Mouse (Mus musculus) limb, embryonic 14.5 days (tissue): ENCODE data around the gene Ska3. TPM values are rescaled to one million over a fixed set of nuclear protein-coding genes. Genes with fewer than 3 reads are reported as not detected.
"Not testable (repeated sequence)": the region's sequence is repeated elsewhere in the genome, so short reads cannot be mapped to it uniquely, and the experiment has no call there.

Experiments used
- ATAC-seq: fragments of 200-750 bp; cut with Nextera tagmentation; 2 replicates; pipeline ENCODE4 v1.8.0; 2017; ENCODE audit warnings: low read depth, moderate number of reproducible peaks, moderate TSS enrichment; ENCODE audit not compliant: low FRiP score
- DNase-seq: peaks from one replicate; pipeline ENCODE4 v3.0.0-alpha.2; 2015; ENCODE audit warnings: low spot score
- H3K27ac ChIP-seq: fragments of 300-500 bp; sonication (generic); replicated peaks from 2 replicates; pipeline ENCODE4 v1.5.1; 2014; ENCODE audit warnings: low read depth, mild to moderate bottlenecking, low read length, moderate library complexity, mixed read lengths
- H3K27me3 ChIP-seq: fragments of 300-500 bp; sonication (generic); 2 replicates; pipeline ENCODE4 v1.6.1; 2014; ENCODE audit warnings: low read length, mixed read lengths; ENCODE audit not compliant: control insufficient read depth, insufficient read depth
- H3K36me3 ChIP-seq: fragments of 300-500 bp; sonication (generic); 2 replicates; pipeline ENCODE4 v1.6.1; 2014; ENCODE audit warnings: mild to moderate bottlenecking, low read length, moderate library complexity, mixed read lengths; ENCODE audit not compliant: control insufficient read depth, insufficient read depth
- H3K4me1 ChIP-seq: fragments of 300-500 bp; sonication (generic); 2 replicates; pipeline ENCODE4 v1.6.1; 2014; ENCODE audit warnings: antibody characterized with exemption, low read length, mixed read lengths; ENCODE audit not compliant: control insufficient read depth, insufficient read depth
- H3K4me2 ChIP-seq: fragments of 300-500 bp; sonication (generic); replicated peaks from 2 replicates; pipeline ENCODE4 v1.6.1; 2014; ENCODE audit warnings: low read depth, mild to moderate bottlenecking, low read length, moderate library complexity; ENCODE audit not compliant: severe bottlenecking
- H3K4me3 ChIP-seq: fragments of 300-500 bp; sonication (generic); replicated peaks from 2 replicates; pipeline ENCODE4 v1.5.1; 2014; ENCODE audit warnings: low read length
- H3K9ac ChIP-seq: fragments of 300-500 bp; sonication (generic); 2 replicates; pipeline ENCODE4 v1.6.1; 2014; ENCODE audit warnings: mild to moderate bottlenecking, low read depth, low read length, moderate library complexity; ENCODE audit not compliant: severe bottlenecking
- H3K9me3 ChIP-seq: fragments of 300-500 bp; sonication (generic); 2 replicates; pipeline ENCODE4 v1.6.1; 2016; ENCODE audit warnings: low read length; ENCODE audit not compliant: control insufficient read depth
- POLR2A ChIP-seq: fragments of 200-500 bp; IDR thresholded peaks from 2 replicates; pipeline ENCODE4 v1.8.0; 2012; ENCODE audit warnings: inconsistent platforms, mild to moderate bottlenecking, moderate library complexity, borderline replicate concordance; ENCODE audit not compliant: insufficient read depth, insufficient read length; ENCODE audit errors: extremely low read depth
- WGBS: fragments of 180-500 bp; shearing (Covaris S2); extraction: QIAGEN DNeasy Blood & Tissue Kit; methylation state at CpG from one replicate; pipeline ENCODE4 v1.1.7; 2014; 5-methylcytosine and 5-hydroxymethylcytosine counted together
- polyA plus RNA-seq, 2 experiments: library from polyadenylated mRNA; depleted of rRNA in 1 of 2; stranded (reverse) in 1 of 2; unstranded in 1 of 2; fragments of >200 nt; fragmentation: Nextera tagmentation in 1 of 2; extraction: Ambion mirVana in 1 of 2; gene quantifications; 2 replicates each; pipeline versions ENCODE4 v1.2.1 to v1.2.3; 2012 to 2014

The Ska3 gene
- polyA plus RNA-seq, 2 experiments = 16.1 to 18.0 TPM

DNA sequence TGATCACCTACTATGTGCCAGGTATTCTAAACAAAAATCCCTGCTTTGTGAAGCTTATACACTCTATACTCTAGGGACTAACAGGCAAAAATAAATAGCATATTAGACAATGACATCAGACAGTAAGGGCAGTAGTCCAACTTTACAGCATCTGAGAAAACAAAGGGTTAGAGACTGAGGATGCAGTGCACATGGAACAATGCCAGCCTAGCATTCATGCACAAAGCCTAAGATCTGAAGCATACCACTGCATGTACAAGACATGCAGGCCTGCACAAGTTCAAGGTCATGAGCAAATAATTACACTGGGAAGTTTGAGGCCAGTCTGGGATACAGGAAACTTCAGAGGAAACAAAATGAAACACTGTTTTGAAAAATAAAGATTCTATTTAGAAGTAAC is 33.5 kb upstream of the Ska3 start:
- Histone ChIP-seq H3K9me3 (no peaks in the 10 kb centered on the region), H3K4me2 (no peak overlapping the region), H3K4me1 (no peaks in the 10 kb centered on the region), H3K36me3 (peaks cover 59% of the 10 kb centered on the region), H3K27ac (no peak overlapping the region), H3K27me3 (no peaks in the 10 kb centered on the region), H3K4me3 (no peak overlapping the region), H3K9ac (no peak overlapping the region)
- DNase-seq = peak; percentile 49
- no peak for TF ChIP-seq POLR2A
- ATAC-seq = no peak

- no peak overlapping the region for H3K27ac ChIP-seq
- DNase-seq = no peak
- H3K4me2 ChIP-seq = no peak overlapping the region
- H3K4me1 ChIP-seq = no peaks in the 10 kb centered on the region
- no peak for TF ChIP-seq POLR2A
- WGBS = 89% methylated on average over 2 of the region's 2 CpGs
- peaks cover 51% of the 10 kb centered on the region for H3K36me3 ChIP-seq
- H3K4me3 ChIP-seq = no peak overlapping the region
- ATAC-seq = no peak
- H3K9ac ChIP-seq = no peak overlapping the region
- no peaks in the 10 kb centered on the region for H3K27me3 ChIP-seq
- H3K9me3 ChIP-seq = no peaks in the 10 kb centered on the region
Observed at GRCm38 (mm10) chr14:57858601-57859000, 32.6 kb upstream of the Ska3 start.

DNA sequence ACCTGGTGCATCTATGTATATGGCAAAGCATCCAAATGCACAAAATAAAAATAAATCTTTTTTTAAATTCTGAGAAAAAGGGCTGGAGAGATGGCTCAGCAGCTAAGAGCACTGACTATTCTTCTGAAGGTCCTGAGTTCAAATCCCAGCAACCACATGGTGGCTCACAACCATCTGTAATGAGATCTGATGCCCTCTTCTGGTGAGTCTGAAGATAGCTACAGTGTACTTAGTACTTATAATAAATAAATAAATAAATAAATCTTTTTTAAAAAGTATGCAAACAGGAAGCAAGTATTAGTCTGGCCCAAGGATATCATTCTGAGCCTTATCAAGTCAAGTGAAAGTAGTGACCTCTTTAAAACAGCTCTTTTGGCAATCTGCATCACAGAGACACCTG is 30.1 kb upstream of the Ska3 start:
- not testable (repeated sequence) for H3K27ac ChIP-seq, ATAC-seq, H3K27me3 ChIP-seq, H3K4me2 ChIP-seq, DNase-seq, H3K4me3 ChIP-seq, H3K9me3 ChIP-seq, H3K9ac ChIP-seq, H3K4me1 ChIP-seq
- H3K36me3 ChIP-seq = peaks cover 41% of the 10 kb centered on the region

GRCm38 (mm10) chr14:57852961-57853360 is 27.0 kb upstream of the Ska3 start:
- no peak overlapping the region for H3K9ac ChIP-seq
- H3K36me3 ChIP-seq = peaks cover 39% of the 10 kb centered on the region
- H3K4me1 ChIP-seq = no peaks in the 10 kb centered on the region
- no peaks in the 10 kb centered on the region for H3K27me3 ChIP-seq
- no peak for ATAC-seq
- WGBS = 91% methylated on average over 2 of the region's 2 CpGs
- H3K4me2 ChIP-seq = no peak overlapping the region
- H3K9me3 ChIP-seq = no peaks in the 10 kb centered on the region
- no peak overlapping the region for H3K27ac ChIP-seq
- no peak for TF ChIP-seq POLR2A
- H3K4me3 ChIP-seq = no peak overlapping the region
- no peak for DNase-seq

DNA sequence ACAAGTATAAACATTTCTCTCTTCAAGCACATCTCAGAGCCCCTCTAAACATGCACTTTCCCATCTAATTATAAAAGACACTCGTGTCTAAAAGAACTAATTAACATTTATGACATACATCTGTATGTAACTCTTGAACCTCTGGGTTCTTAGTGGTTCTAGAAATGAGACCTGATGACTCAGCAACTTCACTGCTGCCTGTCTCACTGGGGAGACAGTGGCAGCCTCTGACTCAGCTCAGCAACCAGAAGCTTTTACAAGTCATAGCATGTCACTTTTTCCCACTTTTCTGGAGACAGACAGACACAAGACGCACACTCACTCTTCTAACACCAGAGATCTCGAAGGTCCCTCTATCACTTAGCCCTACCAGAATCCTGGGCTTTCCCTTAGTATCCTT is 24.3 kb upstream of the Ska3 start:
- no peak for TF ChIP-seq POLR2A
- no peak overlapping the region for H3K9ac ChIP-seq
- peaks cover 38% of the 10 kb centered on the region for H3K36me3 ChIP-seq
- H3K27ac ChIP-seq = no peak overlapping the region
- no peaks in the 10 kb centered on the region for H3K9me3 ChIP-seq
- H3K27me3 ChIP-seq = no peaks in the 10 kb centered on the region
- DNase-seq (no peak), ATAC-seq (no peak)
- WGBS = 76% methylated on average over 3 of the region's 3 CpGs
- H3K4me2 ChIP-seq = no peak overlapping the region
- no peaks in the 10 kb centered on the region for H3K4me1 ChIP-seq
- H3K4me3 ChIP-seq = no peak overlapping the region

GRCm38 (mm10) chr14:57848646-57849045 is 22.7 kb upstream of the Ska3 start:
- no peak for DNase-seq
- Histone ChIP-seq H3K27me3 (no peaks in the 10 kb centered on the region), H3K4me2 (no peak overlapping the region), H3K36me3 (peaks cover 53% of the 10 kb centered on the region), H3K27ac (no peak overlapping the region), H3K9me3 (no peaks in the 10 kb centered on the region), H3K4me3 (no peak overlapping the region), H3K4me1 (no peaks in the 10 kb centered on the region), H3K9ac (no peak overlapping the region)
- WGBS = 95% methylated on average over 2 of the region's 2 CpGs
- TF ChIP-seq POLR2A = no peak
- ATAC-seq = no peak

DNA sequence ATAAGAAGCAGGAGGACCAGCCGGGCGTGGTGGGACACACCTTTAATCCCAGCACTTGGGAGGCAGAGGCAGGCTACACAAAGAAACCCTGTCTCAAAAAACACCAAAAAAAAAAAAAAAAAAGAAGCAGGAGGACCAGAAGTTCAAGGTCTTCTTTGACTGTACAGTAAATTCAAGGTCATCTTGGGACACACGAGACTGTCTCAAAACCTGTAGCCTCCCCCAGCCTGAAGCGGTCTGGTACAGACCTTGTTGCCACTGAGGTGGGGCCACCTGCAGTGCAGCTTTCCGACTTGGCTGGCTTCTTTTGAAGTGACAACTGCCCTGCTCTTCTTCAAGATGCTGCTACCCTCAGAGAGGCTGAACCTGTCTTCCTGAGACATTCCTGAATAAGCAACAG is 22.1 kb upstream of the Ska3 start:
- not testable (repeated sequence) for DNase-seq, H3K27ac ChIP-seq, H3K9me3 ChIP-seq, H3K9ac ChIP-seq, H3K4me3 ChIP-seq, H3K4me2 ChIP-seq, H3K27me3 ChIP-seq, H3K4me1 ChIP-seq, ATAC-seq
- H3K36me3 ChIP-seq = peaks cover 50% of the 10 kb centered on the region
- 81% methylated on average over 5 of the region's 5 CpGs for WGBS
